Mouse (Mus musculus): ENCODE results near the gene Cish. TPM values are rescaled to one million over a fixed set of nuclear protein-coding genes. Genes with fewer than 3 reads are reported as not detected.
A peak's percentile ranks its signal among the peaks of the same experiment; 100 is the strongest.

Cish gene
- polyA plus RNA-seq (2015; fragmentation: Nextera tagmentation; extraction: Ambion mirVana): 15.4 and 16.4 TPM in 2 replicates

GRCm38 (mm10) chr9:107296016-107296040 lies at the start of gene Cish:
Gene Cish (plus strand): TSS chr9:107296026.
- H3K27ac ChIP-seq: peak within 1 kb of the TSS; percentile 85
- H3K4me3 ChIP-seq: peak within 1 kb of the TSS; percentile 74
- peaks cover 8% of the 10 kb centered on the region; the same call in 1 of the 2 replicates for H3K36me3 ChIP-seq
- peak within 1 kb of the TSS; percentile 92 for H3K4me2 ChIP-seq
- H3K4me1 ChIP-seq: peaks cover 35% of the 10 kb centered on the region
- peak within 1 kb of the TSS; percentile 80 for H3K9ac ChIP-seq
- H3K9me3 ChIP-seq: no peaks in the 10 kb centered on the region
- H3K27me3 ChIP-seq: 0 out of 2 replicates have a peak, but pooled peaks cover 4% of the 10 kb centered on the region
- ATAC-seq (ENCODE audit: borderline replicate concordance, extremely low read depth, low FRiP score, low TSS enrichment): no peak

- no peak for ATAC-seq (ENCODE audit: borderline replicate concordance, extremely low read depth, low FRiP score, low TSS enrichment)
- H3K9ac ChIP-seq: no peak overlapping the region
- no peak overlapping the region for H3K27ac ChIP-seq
- H3K4me1 ChIP-seq: no peaks in the 10 kb centered on the region
- 49% methylated on average over 4 of the region's 4 CpGs for WGBS
- no peak overlapping the region for H3K4me2 ChIP-seq
- no peaks in the 10 kb centered on the region for H3K36me3 ChIP-seq
- H3K4me3 ChIP-seq: no peak overlapping the region
- no peaks in the 10 kb centered on the region for H3K9me3 ChIP-seq
- H3K27me3 ChIP-seq: peaks cover 5% of the 10 kb centered on the region; the same call in 1 of the 2 replicates
Measured at GRCm38 (mm10) chr9:107246170-107246569, 49.7 kb upstream of the Cish start.

- ATAC-seq (ENCODE audit: borderline replicate concordance, extremely low read depth, low FRiP score, low TSS enrichment): no peak
- Histone ChIP-seq H3K9ac (no peak overlapping the region), H3K9me3 (no peaks in the 10 kb centered on the region), H3K4me1 (0 out of 2 replicates have a peak, but pooled peaks cover under 1% of the 10 kb centered on the region), H3K36me3 (no peaks in the 10 kb centered on the region), H3K27me3 (peaks cover 5% of the 10 kb centered on the region; the same call in 1 of the 2 replicates), H3K27ac (no peak overlapping the region), H3K4me2 (no peak overlapping the region), H3K4me3 (no peak overlapping the region)
- 62% methylated on average over 6 of the region's 6 CpGs for WGBS
Measured at GRCm38 (mm10) chr9:107249154-107249553, 46.7 kb upstream of the Cish start.

GRCm38 (mm10) chr9:107250416-107251337 lies 45.1 kb upstream of the Cish start:
- no peak overlapping the region for H3K4me2 ChIP-seq
- H3K4me3 ChIP-seq: no peak overlapping the region
- H3K36me3 ChIP-seq: no peaks in the 10 kb centered on the region
- H3K27ac ChIP-seq: no peak overlapping the region
- 0 out of 2 replicates have a peak, but pooled peaks cover 2% of the 10 kb centered on the region for H3K4me1 ChIP-seq
- 73% methylated on average over 14 of the region's 14 CpGs for WGBS
- ATAC-seq (ENCODE audit: borderline replicate concordance, extremely low read depth, low FRiP score, low TSS enrichment): no peak
- H3K27me3 ChIP-seq: peaks cover 5% of the 10 kb centered on the region; the same call in 1 of the 2 replicates
- no peak overlapping the region for H3K9ac ChIP-seq
- H3K9me3 ChIP-seq: no peaks in the 10 kb centered on the region

- H3K4me1 ChIP-seq: 0 out of 2 replicates have a peak, but pooled peaks cover 2% of the 10 kb centered on the region
- H3K9ac ChIP-seq: no peak overlapping the region
- no peak overlapping the region for H3K4me3 ChIP-seq
- H3K4me2 ChIP-seq: no peak overlapping the region
- WGBS: 19% methylated on average over 5 of the region's 5 CpGs
- H3K9me3 ChIP-seq: no peaks in the 10 kb centered on the region
- H3K27ac ChIP-seq: no peak overlapping the region
- H3K36me3 ChIP-seq: no peaks in the 10 kb centered on the region
- no peak for ATAC-seq (ENCODE audit: borderline replicate concordance, extremely low read depth, low FRiP score, low TSS enrichment)
- H3K27me3 ChIP-seq: peaks cover 5% of the 10 kb centered on the region; the same call in 1 of the 2 replicates
Measured at GRCm38 (mm10) chr9:107252164-107252563, 43.7 kb upstream of the Cish start.

- H3K4me1 ChIP-seq: 0 out of 2 replicates have a peak, but pooled peaks cover 2% of the 10 kb centered on the region
- ATAC-seq (ENCODE audit: borderline replicate concordance, extremely low read depth, low FRiP score, low TSS enrichment): no peak
- no peak overlapping the region for H3K27ac ChIP-seq
- H3K9ac ChIP-seq: no peak overlapping the region
- no peak overlapping the region for H3K4me3 ChIP-seq
- peaks cover 5% of the 10 kb centered on the region; the same call in 1 of the 2 replicates for H3K27me3 ChIP-seq
- H3K36me3 ChIP-seq: no peaks in the 10 kb centered on the region
- WGBS: 53% methylated on average over 12 of the region's 12 CpGs
- H3K4me2 ChIP-seq: no peak overlapping the region
- H3K9me3 ChIP-seq: no peaks in the 10 kb centered on the region
Measured at GRCm38 (mm10) chr9:107254476-107254875, 41.4 kb upstream of the Cish start.

GRCm38 (mm10) chr9:107254925-107255324 lies 40.9 kb upstream of the Cish start:
- H3K4me1 ChIP-seq: 0 out of 2 replicates have a peak, but pooled peaks cover 2% of the 10 kb centered on the region
- no peak overlapping the region for H3K9ac ChIP-seq
- no peak overlapping the region for H3K27ac ChIP-seq
- WGBS: 75% methylated on average over 3 of the region's 3 CpGs
- no peaks in the 10 kb centered on the region for H3K36me3 ChIP-seq
- H3K27me3 ChIP-seq: peaks cover 5% of the 10 kb centered on the region; the same call in 1 of the 2 replicates
- ATAC-seq (ENCODE audit: borderline replicate concordance, extremely low read depth, low FRiP score, low TSS enrichment): no peak
- no peak overlapping the region for H3K4me2 ChIP-seq
- H3K9me3 ChIP-seq: no peaks in the 10 kb centered on the region
- H3K4me3 ChIP-seq: no peak overlapping the region

GRCm38 (mm10) chr9:107255596-107255995 lies 40.2 kb upstream of the Cish start:
- H3K4me3 ChIP-seq: no peak overlapping the region
- H3K4me1 ChIP-seq: 0 out of 2 replicates have a peak, but pooled peaks cover 2% of the 10 kb centered on the region
- H3K4me2 ChIP-seq: no peak overlapping the region
- WGBS: 61% methylated on average over 3 of the region's 3 CpGs
- peaks cover 5% of the 10 kb centered on the region; the same call in 1 of the 2 replicates for H3K27me3 ChIP-seq
- no peaks in the 10 kb centered on the region for H3K36me3 ChIP-seq
- H3K9me3 ChIP-seq: no peaks in the 10 kb centered on the region
- no peak overlapping the region for H3K9ac ChIP-seq
- no peak for ATAC-seq (ENCODE audit: borderline replicate concordance, extremely low read depth, low FRiP score, low TSS enrichment)
- no peak overlapping the region for H3K27ac ChIP-seq

GRCm38 (mm10) chr9:107259571-107259970 lies 36.3 kb upstream of the Cish start:
- Histone ChIP-seq H3K9me3 (no peaks in the 10 kb centered on the region), H3K4me2 (no peak overlapping the region), H3K9ac (no peak overlapping the region), H3K27ac (no peak overlapping the region), H3K27me3 (no peaks in the 10 kb centered on the region), H3K36me3 (no peaks in the 10 kb centered on the region), H3K4me1 (no peaks in the 10 kb centered on the region), H3K4me3 (no peak overlapping the region)
- peak; percentile 58; the same call in 1 of the 2 replicates for ATAC-seq (ENCODE audit: borderline replicate concordance, extremely low read depth, low FRiP score, low TSS enrichment)
- WGBS: 31% methylated on average over 6 of the region's 6 CpGs

GRCm38 (mm10) chr9:107260429-107260828 lies 35.4 kb upstream of the Cish start:
- Histone ChIP-seq H3K9ac (no peak overlapping the region), H3K9me3 (no peaks in the 10 kb centered on the region), H3K4me1 (no peaks in the 10 kb centered on the region), H3K36me3 (no peaks in the 10 kb centered on the region), H3K27me3 (no peaks in the 10 kb centered on the region), H3K27ac (no peak overlapping the region), H3K4me3 (no peak overlapping the region), H3K4me2 (no peak overlapping the region)
- WGBS: 52% methylated on average over 2 of the region's 2 CpGs
- no peak for ATAC-seq (ENCODE audit: borderline replicate concordance, extremely low read depth, low FRiP score, low TSS enrichment)

- H3K4me3 ChIP-seq: no peak overlapping the region
Measured at GRCm38 (mm10) chr9:107260836-107261235, 35.0 kb upstream of the Cish start.

GRCm38 (mm10) chr9:107261792-107262191 lies 34.0 kb upstream of the Cish start:
- Histone ChIP-seq H3K27me3 (no peaks in the 10 kb centered on the region), H3K27ac (no peak overlapping the region), H3K4me3 (no peak overlapping the region), H3K36me3 (no peaks in the 10 kb centered on the region), H3K9ac (no peak overlapping the region), H3K9me3 (no peaks in the 10 kb centered on the region), H3K4me1 (no peaks in the 10 kb centered on the region), H3K4me2 (no peak overlapping the region)
- ATAC-seq (ENCODE audit: borderline replicate concordance, extremely low read depth, low FRiP score, low TSS enrichment): no peak
- WGBS: 64% methylated on average over 6 of the region's 6 CpGs

More at GRCm38 (mm10) chr9:107260836-107261235, 35.0 kb upstream of the Cish start:
- no peaks in the 10 kb centered on the region for H3K4me1 ChIP-seq
- H3K27ac ChIP-seq: no peak overlapping the region
- no peak for ATAC-seq (ENCODE audit: borderline replicate concordance, extremely low read depth, low FRiP score, low TSS enrichment)
- 39% methylated on average over 8 of the region's 8 CpGs for WGBS
- H3K4me2 ChIP-seq: no peak overlapping the region
- no peaks in the 10 kb centered on the region for H3K36me3 ChIP-seq
- H3K9me3 ChIP-seq: no peaks in the 10 kb centered on the region
- no peaks in the 10 kb centered on the region for H3K27me3 ChIP-seq
- no peak overlapping the region for H3K9ac ChIP-seq

All from lung, embryonic 15.5 days (tissue).